Mouse (Mus musculus) gastrocnemius, adult 2 months (tissue): ENCODE measurements at regions not wholly inside any gene's neighbourhood (a gene's known extent, or its start where the extent isn't known, plus 50 kb on each side); places are given as distances from the start of the nearest gene placed in this dataset.

ENCODE experiments used
- DNase-seq: peaks from one replicate; pipeline ENCODE4 v3.0.0; 2022
- H3K27ac ChIP-seq: fragments of 200-600 bp; 2 replicates; pipeline ENCODE4 v1.8.1; 2022; ENCODE audit warnings: mild to moderate bottlenecking
- H3K4me3 ChIP-seq: fragments of 200-600 bp; 2 replicates; pipeline ENCODE4 v1.8.1; 2022; ENCODE audit warnings: mild to moderate bottlenecking, moderate library complexity
- CTCF ChIP-seq: fragments of 200-600 bp; IDR thresholded peaks from 2 replicates; pipeline ENCODE4 v1.8.1; 2022; ENCODE audit warnings: antibody characterized with exemption, mild to moderate bottlenecking, moderate library complexity
- intact Hi-C: fragments of 180-260 bp; cut with DNase I; formaldehyde crosslinking; loops from one replicate; pipeline ENCODE4 v1.15.1; 2025

- intact Hi-C loops, result no loop called here
- no peak for TF ChIP-seq CTCF
- DNase-seq, result no peak
- Histone ChIP-seq H3K27ac (no peak overlapping the region), H3K4me3 (no peak overlapping the region)
Measured at GRCm38 (mm10) chr1:52397460-52397859, 103.0 kb downstream of the Nab1 start.

- no peak for TF ChIP-seq CTCF
- Histone ChIP-seq H3K4me3 (no peak overlapping the region), H3K27ac (no peak overlapping the region)
- DNase-seq, result no peak
- intact Hi-C loops, result no loop called here
Measured at GRCm38 (mm10) chr1:52392933-52393332, 107.5 kb downstream of the Nab1 start.

GRCm38 (mm10) chr1:52388836-52389235 is 111.6 kb downstream of the Nab1 start:
- TF ChIP-seq CTCF, result no peak
- intact Hi-C loops, result no loop called here
- Histone ChIP-seq H3K4me3 (no peak overlapping the region), H3K27ac (no peak overlapping the region)
- no peak for DNase-seq

- TF ChIP-seq CTCF, result no peak
- DNase-seq, result no peak
- Histone ChIP-seq H3K4me3 (no peak overlapping the region), H3K27ac (no peak overlapping the region)
- intact Hi-C loops, result no loop called here
Measured at GRCm38 (mm10) chr1:52388118-52388517, 112.4 kb downstream of the Nab1 start.

GRCm38 (mm10) chr1:52387062-52387461 is 113.4 kb downstream of the Nab1 start:
- intact Hi-C loops, result no loop called here
- peak; percentile 33; the same call in 1 of the 2 replicates for TF ChIP-seq CTCF

GRCm38 (mm10) chr1:52375320-52375719 is 125.2 kb downstream of the Nab1 start:
- no peak overlapping the region for H3K4me3 ChIP-seq
- no peak for DNase-seq
- no peak overlapping the region for H3K27ac ChIP-seq
- no peak for TF ChIP-seq CTCF
- intact Hi-C loops, result no loop called here

More at GRCm38 (mm10) chr1:52387062-52387461, 113.4 kb downstream of the Nab1 start:
- Histone ChIP-seq H3K4me3 (no peak overlapping the region), H3K27ac (no peak overlapping the region)
- DNase-seq, result no peak

- no peak overlapping the region for H3K27ac ChIP-seq
- no peak overlapping the region for H3K4me3 ChIP-seq
- no peak for TF ChIP-seq CTCF
- DNase-seq, result no peak
- intact Hi-C loops, result no loop called here
Measured at GRCm38 (mm10) chr1:52374666-52375065, 125.8 kb downstream of the Nab1 start.

GRCm38 (mm10) chr1:52373817-52374216 is 126.7 kb downstream of the Nab1 start:
- TF ChIP-seq CTCF, result no peak
- intact Hi-C loops, result no loop called here
- no peak overlapping the region for H3K27ac ChIP-seq
- H3K4me3 ChIP-seq, result no peak overlapping the region
- no peak for DNase-seq

GRCm38 (mm10) chr1:52366386-52366785 is 133.4 kb upstream of the Gls start:
- intact Hi-C loops, result no loop called here
- Histone ChIP-seq H3K27ac (no peak overlapping the region), H3K4me3 (no peak overlapping the region)
- no peak for DNase-seq
- TF ChIP-seq CTCF, result no peak

GRCm38 (mm10) chr1:52363625-52364024 is 130.6 kb upstream of the Gls start:
- intact Hi-C loops, result no loop called here
- TF ChIP-seq CTCF, result no peak
- Histone ChIP-seq H3K27ac (no peak overlapping the region), H3K4me3 (no peak overlapping the region)
- no peak for DNase-seq

- intact Hi-C loops, result no loop called here
- DNase-seq, result no peak
- Histone ChIP-seq H3K4me3 (no peak overlapping the region), H3K27ac (no peak overlapping the region)
- no peak for TF ChIP-seq CTCF
Measured at GRCm38 (mm10) chr1:52362976-52363375, 129.9 kb upstream of the Gls start.

GRCm38 (mm10) chr1:52354041-52354582 is 121.1 kb upstream of the Gls start:
- no peak for TF ChIP-seq CTCF
- peak; percentile 16 for DNase-seq
- Histone ChIP-seq H3K27ac (no peak overlapping the region), H3K4me3 (no peak overlapping the region)
- intact Hi-C loops, result no loop called here

GRCm38 (mm10) chr1:52342127-52342526 is 109.1 kb upstream of the Gls start:
- Histone ChIP-seq H3K4me3 (no peak overlapping the region), H3K27ac (no peak overlapping the region)
- TF ChIP-seq CTCF, result no peak
- intact Hi-C loops, result no loop called here
- DNase-seq, result no peak

- H3K27ac ChIP-seq, result no peak overlapping the region
- DNase-seq, result no peak
- no peak for TF ChIP-seq CTCF
- H3K4me3 ChIP-seq, result no peak overlapping the region
- intact Hi-C loops, result no loop called here
Measured at GRCm38 (mm10) chr1:52338704-52339103, 105.7 kb upstream of the Gls start.
